Mouse (Mus musculus) naive thymus-derived CD4-positive, alpha-beta T cell, adult 2 months (primary cell): ENCODE results near the gene Gm11639.
"Not testable (repeated sequence)": the region's sequence is repeated elsewhere in the genome, so short reads cannot be mapped to it uniquely, and the experiment has no call there.

ENCODE experiments used
- DNase-seq: peaks from one replicate; pipeline ENCODE4 v3.0.0-alpha.2; 2011; ENCODE audit warnings: low read depth

The Gm11639 gene

DNA sequence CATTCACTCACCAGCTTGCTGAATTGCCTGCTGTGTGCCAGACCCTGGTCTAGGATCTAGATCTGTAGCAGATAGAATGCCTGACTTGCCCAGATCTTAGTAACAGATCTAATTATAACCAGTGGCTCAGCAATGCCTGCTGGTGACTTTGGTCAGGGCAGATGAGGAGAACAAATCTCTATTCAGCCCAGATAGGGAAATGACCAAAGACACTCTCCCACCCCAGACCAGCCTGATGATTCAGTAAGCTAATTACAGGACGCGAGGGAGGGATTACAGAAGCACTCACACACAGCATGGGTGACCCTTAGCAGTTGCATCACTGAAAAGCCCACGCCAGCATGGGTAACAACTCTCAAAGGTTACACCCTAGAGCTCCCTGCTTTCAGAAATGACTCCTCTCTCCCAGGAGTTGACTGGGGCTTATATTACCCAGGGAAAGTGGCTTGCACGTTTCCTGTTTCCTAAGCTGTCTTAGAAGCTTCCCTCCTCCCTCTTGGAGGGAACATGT is 435.1 kb downstream of the Gm11639 start:
- DNase-seq, result no peak

DNA sequence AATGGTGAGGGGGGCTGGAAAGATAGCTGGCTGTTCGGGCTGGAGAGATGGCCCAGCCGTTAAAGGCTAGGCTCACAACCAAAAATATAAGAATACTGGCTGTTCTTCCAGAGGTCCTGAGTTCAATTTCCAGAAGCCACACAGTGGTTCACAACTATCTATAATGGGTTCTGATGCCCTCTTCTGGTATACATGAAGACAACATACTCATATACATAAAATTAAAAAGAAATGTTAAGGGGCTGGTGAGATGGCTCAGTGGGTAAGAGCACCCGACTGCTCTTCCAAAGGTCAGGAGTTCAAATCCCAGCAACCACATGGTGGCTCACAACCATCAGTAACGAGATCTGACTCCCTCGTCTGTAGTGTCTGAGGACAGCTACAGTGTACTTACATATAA is 436.3 kb downstream of the Gm11639 start:
- not testable (repeated sequence) for DNase-seq

DNA sequence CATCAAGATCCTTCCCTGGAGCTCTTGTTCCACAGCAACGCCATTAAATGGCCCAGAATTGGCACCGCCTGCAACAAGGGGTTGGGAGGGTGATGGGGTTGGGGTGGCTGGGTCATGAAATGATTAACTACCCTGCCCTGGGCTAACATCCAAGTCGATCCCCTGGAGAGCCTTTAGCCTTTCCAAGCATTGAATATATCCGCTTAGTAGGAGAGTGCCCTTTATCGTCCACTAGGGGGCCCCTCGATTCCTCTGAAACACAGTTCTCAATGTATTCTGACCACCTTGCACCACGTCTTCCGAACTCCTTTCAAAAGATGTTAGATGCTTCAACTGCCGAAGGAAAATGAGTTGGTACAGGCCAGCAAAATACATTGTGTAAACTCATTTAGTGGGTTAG is 438.5 kb downstream of the Gm11639 start:
- DNase-seq, result peak; percentile 69

DNA sequence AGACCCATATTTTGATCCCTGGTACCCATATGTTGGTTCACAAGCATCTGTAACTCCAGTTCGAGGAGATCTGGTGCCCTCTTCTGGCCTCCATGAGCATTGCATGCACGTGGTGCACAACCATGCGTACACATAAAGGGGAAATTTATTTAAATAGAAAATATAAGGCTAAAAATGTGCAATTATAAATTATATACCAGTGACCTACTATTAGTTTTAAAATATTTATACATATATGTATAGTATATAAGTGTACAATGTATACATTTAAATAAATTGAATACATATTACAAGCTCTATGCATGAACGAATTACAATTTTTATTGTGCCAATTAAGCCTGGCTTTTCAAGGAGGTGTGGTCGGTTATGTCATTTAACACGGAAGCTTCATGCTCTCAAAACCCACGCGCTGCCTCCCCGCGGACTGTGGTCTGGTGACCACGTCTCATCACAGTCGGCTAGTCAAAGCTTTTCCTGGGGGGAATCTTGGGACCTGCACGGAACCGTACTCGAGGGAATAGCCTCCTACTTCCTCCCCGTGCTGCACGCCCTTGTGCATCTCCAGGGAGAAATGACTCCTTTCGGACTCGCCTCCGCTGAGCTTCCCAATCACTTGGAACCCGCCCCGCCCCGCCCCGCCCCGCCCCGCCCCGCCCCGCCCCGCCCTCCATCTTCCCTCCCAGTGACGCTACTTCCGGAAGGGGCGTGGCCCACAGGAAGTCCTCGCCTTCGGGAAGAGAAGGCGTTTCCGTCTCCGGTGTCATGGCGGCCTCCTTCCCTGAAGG is 440.4 kb downstream of the Gm11639 start, which contains the start of gene Mettl2:
Gene Mettl2 (plus strand): TSS at position 691 of the 785 bp plus-strand sequence.
- peak; percentile 86 for DNase-seq

DNA sequence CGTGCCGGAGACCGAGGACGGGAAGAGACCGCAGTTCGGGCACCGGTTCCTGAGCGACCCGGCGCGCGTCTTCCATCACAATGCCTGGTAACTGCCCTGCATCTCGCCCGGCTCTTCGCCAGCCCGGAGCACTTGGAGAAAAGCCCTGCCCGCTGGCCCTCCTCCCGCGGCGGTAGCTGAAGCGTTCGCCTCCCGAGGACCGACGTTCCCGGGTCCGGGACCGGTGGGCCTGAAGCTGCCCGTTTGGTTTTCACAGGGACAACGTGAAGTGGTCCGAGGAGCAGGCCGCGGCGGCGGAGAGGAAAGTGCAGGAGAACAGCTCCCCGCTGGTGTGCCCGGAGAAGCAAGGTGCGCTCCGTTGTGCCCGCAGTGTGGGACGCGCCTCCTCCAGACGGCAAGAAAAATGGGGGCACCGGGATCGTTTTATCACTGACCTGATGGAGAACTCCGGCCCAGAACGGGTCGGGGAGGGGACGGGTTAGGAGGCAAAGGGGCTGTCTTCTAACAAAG is 441.1 kb downstream of the Gm11639 start:
- no peak for DNase-seq

DNA sequence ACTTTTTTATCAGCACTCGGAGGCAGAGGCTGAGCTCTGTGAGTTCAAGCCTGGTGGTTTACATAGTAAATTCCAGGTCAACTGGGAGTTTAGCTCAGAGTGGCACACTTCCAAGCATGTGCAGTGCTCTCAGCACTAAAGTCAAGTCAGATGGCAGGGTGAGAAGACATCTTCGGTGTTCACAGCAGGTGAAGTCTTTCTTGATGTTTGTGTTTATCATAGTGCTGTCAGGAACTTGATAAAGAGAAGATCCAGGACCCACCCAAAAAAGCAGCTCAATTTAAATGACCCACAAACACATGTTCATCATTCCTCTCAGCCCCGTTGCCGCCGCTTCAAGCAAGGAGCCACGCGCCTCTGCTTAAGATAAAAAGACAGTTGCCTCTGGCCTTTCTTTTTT is 450.2 kb downstream of the Gm11639 start:
- no peak for DNase-seq

DNA sequence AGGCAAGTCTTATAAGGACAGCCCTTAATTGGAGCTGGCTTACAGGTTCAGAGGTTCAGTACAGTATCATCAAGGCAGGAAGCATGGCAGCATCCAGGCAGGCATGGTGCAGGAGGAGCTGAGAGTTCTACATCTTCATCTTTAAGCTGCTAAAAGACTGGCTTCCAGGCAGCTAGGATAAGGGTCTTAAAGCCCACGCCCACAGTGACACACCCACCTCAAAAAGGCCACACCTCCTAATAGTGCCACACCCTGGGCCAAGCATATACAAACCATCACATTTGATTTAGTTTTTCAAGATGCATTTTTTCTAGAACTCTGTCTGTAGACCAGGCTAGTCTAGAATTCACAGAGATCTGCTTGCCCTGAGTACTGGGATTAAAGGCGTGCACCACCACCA is 451.7 kb downstream of the Gm11639 start:
- DNase-seq, result not testable (repeated sequence)

DNA sequence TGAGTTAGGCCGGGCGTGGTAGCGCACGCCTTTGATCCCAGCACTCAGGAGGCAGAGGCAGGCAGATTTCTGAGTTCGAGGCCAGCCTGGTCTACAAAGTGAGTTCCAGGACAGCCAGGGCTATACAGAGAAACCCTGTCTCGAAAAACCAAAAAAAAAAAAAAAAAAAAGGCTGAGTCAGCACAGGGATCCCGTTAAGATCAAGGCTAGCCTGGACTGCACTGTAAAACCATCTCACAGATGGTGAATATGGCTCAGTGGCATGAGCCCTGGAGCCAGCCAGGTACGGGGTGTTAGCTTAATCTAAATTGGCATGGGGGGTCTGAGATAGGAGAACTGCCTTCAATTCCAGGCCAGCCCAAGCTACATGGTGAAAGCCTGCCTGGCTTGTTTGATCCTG is 455.0 kb downstream of the Gm11639 start:
- DNase-seq, result not testable (repeated sequence)

DNA sequence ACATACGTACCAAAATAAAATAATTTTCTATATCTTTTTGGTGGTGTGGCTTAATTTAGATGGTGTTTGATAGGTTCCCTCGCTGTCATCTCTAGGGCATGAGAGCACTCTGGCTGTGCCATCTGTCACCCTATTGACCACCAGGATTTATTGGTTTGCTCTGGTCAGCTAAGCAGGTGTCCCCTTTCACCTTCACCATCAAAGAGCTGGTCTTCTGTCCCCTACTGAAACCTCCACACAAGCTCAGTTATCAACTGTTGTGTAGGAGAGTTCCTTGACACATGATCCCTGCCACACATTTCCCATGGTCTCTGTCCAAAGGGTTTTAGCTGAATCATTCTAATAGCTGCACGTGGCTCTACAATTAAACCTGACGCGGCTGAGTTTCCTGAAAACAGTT is 455.6 kb downstream of the Gm11639 start:
- no peak for DNase-seq

DNA sequence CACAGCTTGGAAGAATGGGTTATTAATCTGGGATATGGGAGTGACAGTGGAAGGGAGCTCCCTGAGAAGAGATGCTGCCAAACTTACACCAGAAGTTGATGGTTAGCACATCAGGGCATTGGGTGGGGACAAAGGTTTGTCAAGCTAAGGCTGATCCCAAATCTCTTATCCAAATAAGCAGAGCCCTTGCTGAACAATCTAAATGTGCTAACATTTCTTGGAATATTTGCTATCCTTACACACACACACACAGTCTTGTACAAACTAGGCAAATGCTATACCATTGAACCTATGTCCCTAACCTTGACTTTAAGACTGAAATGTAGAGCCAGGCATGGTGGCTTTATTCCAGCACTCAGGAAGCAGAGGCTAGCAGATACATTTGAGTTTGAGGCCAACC is 458.1 kb downstream of the Gm11639 start:
- DNase-seq, result no peak

DNA sequence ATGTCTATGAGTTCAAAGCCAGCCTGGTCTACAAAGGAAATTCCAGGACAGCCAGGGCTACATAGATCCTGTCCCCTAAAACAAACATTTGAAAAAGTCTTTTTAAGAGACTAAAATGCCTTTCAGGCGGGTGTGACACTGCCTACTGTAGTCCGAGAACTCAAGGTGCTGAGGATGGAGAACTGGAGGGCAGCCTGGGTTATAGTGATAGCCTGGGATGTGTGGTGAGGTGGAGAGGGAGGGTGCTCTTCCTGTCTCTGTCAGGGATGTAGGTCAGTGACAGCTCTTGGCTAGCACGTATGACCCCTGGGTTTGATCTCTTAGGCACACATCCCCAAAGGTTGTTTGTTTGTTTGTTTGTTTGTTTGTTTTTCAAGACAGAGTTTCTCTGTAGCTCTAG is 458.6 kb downstream of the Gm11639 start:
- DNase-seq, result no peak

DNA sequence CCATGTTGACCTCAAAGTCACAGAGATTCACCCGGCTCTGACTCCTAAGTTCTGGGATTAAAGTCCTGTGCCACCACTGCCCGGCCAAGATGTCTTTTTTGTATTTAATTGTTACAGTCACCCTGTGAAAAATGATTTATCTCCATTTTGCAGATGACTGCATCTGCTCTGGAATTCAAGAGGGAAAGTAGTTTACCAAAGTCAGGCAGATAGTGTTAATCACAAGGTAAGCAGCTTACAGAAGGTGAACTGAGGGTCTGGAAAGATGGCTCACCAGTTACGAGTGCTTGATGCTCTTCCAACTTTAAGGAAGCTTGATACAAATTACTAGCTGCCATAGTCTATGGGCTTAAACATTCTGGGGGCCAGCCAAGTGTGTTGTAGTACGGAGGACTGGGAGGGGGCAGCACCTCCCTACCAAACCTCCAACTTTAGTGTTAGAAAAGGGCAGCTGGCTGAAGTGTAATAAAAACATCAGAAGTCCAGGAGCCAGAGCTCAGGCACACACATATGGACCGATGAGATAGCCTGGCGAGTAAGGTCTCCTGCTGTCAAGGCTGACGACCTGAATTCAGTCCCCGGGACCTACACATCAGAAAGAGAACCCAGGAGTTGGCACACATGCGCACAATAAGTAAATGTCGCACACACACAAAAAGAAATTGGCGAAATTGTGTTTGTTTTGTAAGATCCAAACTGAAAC is 459.2 kb downstream of the Gm11639 start:
- DNase-seq, result no peak

DNA sequence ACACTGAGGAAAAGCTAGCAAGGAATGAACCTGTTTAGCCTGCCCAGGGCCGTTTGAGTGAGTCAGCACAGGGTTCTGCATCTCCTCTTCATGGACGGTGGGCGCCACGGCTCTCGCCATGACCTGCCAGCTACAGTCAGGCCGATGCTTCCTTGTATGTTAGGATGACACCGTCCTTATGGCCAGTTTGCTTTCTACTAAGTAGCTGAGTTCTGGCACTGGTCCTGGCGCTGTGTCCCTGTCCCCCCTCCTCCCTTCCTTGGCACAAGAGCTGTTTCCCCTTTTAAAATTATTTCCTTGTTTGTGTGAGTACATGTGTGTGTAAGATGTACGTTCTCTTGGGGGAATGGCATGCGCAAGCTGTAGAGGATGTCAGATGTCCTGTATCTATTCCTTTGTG is 459.7 kb downstream of the Gm11639 start:
- DNase-seq, result no peak

DNA sequence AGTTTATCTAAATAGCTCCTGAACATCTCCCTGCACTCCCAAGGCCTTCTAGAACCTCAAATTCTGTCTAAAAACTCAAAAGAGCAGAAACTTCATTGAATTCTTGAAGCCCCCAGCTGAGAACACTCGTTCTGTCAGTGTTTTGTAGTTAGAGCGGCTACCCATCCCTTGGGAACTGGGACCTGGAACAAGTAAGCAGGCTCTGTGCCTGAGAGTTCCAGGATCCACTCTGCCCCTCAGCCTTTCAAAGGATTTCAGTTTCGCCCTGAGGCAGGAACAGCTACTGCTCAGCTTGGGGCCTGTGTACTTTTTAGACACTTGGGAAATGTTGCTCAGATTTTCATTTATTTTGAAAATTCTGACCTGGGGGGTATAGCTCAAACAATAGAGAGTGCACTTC is 461.1 kb downstream of the Gm11639 start, which contains the start of gene Gm10842:
Gene Gm10842 (plus strand): TSS at position 301 of the 400 bp plus-strand sequence.
- DNase-seq, result no peak

DNA sequence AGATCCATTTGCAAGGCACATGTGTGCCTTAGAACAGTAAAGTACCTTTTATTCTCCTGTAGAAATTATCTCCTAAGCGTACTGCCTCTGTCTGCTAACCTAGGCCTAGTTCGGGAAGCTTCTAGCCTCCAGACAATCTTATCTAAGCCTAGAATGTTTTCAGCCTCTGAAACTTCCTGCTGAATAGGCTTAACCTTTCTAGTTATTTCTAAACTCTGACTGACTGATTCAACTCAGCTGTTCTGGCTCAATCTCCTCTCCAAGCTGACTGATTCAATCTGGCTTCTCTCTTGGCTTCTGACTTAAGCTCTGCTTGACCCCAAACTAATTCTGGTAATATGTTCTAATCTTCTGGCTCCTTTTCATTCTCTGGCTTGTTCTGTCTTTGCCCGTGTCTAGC is 463.8 kb downstream of the Gm11639 start:
- DNase-seq, result no peak

DNA sequence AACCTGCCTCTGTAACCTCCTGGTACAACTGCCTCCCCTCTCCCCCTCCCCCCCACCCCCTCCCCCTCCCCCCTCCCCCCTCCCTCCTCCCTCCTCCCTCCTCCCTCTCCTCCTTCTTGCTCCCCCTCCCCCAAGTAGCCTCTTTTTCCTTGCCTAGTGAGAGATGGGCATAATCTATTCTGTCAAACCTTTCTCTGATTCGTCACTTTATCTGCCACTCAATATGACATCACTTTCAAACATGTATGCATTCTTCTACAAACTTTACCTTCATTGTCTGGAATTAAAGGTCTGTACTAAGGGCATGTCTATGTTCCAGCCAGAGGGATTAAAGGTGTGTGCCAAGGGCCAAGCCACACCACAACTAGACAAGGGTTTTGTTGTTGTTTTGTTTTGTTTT is 464.3 kb downstream of the Gm11639 start:
- DNase-seq, result peak; percentile 44

DNA sequence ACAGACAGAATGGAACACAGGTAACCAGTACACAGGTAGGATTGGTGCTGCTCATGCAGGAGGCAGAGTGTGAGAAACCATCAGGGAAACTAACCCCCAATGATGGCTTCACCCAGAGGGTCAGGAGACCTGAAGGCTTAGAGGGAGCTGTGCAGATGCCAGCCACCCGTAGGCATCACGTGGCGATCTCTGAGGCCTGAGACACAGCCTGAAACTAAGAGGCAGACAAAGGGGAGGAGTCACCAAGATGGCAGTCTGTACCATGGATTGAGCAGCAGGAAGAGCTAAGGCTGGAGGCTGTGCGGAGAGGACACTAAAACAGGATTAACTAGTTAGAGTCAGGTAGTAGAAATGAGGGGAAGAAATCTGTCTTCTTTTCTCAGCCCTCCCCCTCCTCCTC is 465.2 kb downstream of the Gm11639 start:
- DNase-seq, result peak; percentile 18

DNA sequence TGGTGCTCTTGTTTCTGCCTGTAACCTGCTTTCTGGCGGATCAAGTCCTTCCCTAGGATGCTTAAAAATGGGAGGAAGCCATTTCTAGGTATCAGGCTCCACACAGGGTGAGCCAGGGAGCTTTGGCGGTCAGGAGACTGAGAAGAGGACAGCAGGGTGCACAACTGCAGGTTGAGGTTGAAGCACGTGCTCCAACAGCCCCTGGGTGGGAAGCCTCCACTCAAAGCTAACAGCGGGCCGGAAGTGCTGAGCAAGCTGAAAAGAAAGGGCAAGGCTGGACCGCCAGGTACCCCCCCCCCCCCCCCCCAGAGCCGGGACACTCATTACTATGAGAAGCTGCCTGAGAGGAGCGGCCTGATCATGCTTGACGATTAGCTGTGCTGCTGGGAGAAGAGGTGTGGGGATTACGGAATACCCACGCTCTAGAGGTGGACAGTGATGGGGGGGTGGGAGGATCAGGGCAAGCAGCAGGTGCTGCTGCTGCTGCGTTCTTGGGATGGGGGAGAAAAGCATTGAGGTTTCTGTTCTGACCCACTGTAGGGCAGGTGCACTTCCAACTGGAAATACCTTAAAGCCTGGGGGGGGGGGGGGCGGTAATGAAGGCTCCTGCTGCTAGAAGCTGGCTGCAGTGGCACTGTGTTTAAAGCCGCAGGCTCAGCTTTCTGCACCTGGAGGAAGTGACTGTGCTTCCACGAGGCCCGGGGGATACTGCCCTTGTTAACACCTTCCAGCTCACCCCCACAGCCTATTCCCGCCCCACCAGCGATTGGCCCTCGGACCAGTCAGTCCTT is 465.9 kb downstream of the Gm11639 start:
- peak; percentile 48 for DNase-seq

DNA sequence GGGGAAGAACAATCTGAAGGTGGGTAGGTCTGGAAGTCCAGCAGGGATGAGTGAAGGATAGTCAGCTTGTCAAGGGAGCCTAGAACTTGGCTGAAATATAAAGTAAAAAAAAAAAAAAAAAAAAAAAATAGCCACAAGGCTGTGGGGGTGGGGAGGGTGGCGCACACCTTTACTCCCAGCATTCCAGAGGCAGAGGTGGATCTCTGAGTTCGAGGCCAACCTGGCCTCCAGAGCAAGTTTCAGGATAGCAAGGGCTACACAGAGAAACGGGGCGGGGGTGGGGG is 466.5 kb downstream of the Gm11639 start:
- no peak for DNase-seq

DNA sequence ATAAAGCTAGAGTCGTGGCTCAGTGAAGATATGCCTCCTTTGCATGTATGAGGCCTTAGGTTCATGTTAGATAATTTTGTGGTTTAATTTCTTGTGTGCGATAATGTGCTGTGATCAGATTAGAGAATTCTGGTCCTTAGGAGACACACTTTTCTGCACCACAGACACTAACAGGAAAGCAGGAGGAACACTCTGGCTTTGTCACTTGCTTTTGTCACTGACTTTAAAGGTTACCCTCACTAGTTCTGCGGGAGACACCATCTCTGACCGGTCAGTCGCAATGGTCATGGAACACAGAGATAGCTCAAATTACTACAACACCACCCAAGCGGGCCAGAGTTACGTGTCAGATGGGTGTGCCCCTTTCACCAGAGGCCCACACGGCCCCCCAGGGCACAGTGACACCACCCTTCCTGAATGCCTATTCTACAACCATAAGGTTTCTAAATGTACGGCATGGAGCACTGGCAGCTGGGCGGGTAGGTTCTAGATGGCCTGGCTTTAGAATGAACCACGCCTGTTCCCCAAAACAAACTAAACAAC is 466.9 kb downstream of the Gm11639 start:
- DNase-seq, result no peak

DNA sequence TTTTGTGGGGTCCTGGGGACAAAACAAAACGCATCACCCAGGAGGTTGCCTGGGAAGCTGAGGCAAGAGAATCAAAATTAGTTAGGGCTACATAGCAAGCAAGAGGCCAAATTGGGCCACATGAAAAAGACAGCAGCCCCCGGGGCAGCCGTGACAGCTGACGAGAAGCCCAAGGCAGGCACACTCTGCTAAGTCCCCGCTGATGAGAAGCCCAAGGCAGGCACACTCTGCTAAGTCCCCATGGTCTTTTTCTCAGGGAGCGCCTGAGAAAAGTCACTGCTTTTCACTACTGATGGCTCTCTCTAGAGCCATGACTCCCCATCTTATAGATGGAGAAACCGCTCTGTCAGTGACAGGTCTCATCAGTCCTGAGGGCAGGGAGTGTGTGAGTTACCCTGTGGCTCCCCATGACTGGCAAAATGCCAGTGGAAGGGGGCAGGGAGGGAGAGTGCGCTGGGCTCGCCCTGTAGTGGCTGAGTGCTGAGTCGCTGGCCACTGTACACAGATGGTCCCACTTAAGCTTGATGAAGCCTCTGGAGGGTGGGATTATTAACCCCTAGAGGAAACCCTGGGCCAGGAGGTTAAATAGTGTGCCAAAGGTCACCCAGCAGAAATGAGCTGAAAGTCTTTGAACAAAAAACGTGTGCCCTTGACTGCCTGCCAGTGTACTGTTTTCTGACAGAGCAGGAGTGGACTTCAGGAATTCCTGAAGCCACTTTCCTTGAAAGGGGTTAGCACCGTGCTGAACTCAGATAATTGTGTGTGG is 467.7 kb downstream of the Gm11639 start:
- no peak for DNase-seq
